Mouse (Mus musculus): ENCODE measurements around the gene Emilin3. TPM values are rescaled to one million over a fixed set of nuclear protein-coding genes. Genes with fewer than 3 reads are reported as not detected.
A peak's percentile ranks its signal among the peaks of the same experiment; 100 is the strongest.

Gene Emilin3
- total RNA-seq, 2 experiments from 2014 or later: 0.36 to 0.44 TPM

- intact Hi-C loops (cut with DNase I): no loop called here
- DNase-seq: no peak
Observed at GRCm38 (mm10) chr2:160917313-160917712, 5.2 kb upstream of the Emilin3 start.

DNA sequence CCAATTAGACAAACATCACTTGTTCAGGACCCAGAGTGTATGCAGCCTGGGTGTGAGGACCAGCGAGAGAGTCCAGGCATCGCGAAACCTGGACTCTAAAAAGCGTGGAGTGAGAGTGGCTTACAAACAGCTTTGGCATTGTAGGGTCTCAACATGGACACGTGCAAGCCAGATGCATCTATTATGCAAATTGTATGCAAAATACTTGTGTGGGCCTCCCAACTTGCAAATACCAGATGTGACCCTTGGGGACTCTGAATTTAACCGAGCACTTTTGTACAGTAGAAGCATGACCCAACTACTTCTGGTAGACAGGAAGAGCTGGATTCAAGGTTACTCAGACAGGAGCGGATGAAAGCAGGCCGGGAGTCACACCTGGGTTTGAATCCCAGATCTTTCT is 4.6 kb upstream of the Emilin3 start:
- intact Hi-C loops (cut with DNase I): no loop called here
- no peak for DNase-seq

- intact Hi-C loops (cut with DNase I): no loop called here
- DNase-seq: no peak
Observed at GRCm38 (mm10) chr2:160915821-160916610, 3.9 kb upstream of the Emilin3 start.

GRCm38 (mm10) chr2:160914656-160915055 is 2.5 kb upstream of the Emilin3 start:
- no peak for DNase-seq
- intact Hi-C loops (cut with DNase I): loop anchor here (5.0 kb wide), 1 partner anchor 1417 kb away; no protein-coding TSS in a partner anchor

GRCm38 (mm10) chr2:160911558-160912201 is 448 bp downstream of the Emilin3 start:
- DNase-seq: no peak
- intact Hi-C loops (cut with DNase I): loop anchor here (5.0 kb wide), 1 partner anchor 1414 kb away; no protein-coding TSS in a partner anchor

DNA sequence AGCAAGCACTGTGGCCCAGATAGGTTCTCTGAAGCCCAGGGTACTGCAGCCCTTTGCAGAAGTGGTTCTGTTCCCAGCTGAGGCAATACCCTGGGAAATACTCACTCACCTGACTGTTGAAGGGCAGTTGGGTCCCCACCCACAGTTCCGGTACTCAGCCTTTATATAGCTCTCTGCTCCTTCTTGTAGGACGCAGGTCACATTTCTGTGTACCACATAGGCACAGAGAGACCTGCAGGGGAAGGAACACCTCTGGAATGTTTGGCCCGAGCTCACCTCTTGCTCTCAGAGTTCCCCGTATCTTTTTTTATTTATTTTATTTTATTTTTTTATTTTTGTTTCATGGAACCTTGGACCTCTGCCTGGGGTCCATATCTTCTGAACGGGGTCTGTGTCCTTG is 1.5 kb downstream of the Emilin3 start:
- no peak for DNase-seq
- intact Hi-C loops (cut with DNase I): loop anchor here (5.0 kb wide), 1 partner anchor 1413 kb away; no protein-coding TSS in a partner anchor

GRCm38 (mm10) chr2:160908607-160909006 is 3.5 kb downstream of the Emilin3 start:
- intact Hi-C loops (cut with DNase I): no loop called here
- DNase-seq: no peak

- intact Hi-C loops (cut with DNase I): no loop called here
Observed at GRCm38 (mm10) chr2:160906101-160906500, 6.0 kb downstream of the Emilin3 start.

GRCm38 (mm10) chr2:160905301-160905700 is 6.8 kb downstream of the Emilin3 start:
- no peak for DNase-seq

More at GRCm38 (mm10) chr2:160906101-160906500, 6.0 kb downstream of the Emilin3 start:
- DNase-seq: no peak

DNA sequence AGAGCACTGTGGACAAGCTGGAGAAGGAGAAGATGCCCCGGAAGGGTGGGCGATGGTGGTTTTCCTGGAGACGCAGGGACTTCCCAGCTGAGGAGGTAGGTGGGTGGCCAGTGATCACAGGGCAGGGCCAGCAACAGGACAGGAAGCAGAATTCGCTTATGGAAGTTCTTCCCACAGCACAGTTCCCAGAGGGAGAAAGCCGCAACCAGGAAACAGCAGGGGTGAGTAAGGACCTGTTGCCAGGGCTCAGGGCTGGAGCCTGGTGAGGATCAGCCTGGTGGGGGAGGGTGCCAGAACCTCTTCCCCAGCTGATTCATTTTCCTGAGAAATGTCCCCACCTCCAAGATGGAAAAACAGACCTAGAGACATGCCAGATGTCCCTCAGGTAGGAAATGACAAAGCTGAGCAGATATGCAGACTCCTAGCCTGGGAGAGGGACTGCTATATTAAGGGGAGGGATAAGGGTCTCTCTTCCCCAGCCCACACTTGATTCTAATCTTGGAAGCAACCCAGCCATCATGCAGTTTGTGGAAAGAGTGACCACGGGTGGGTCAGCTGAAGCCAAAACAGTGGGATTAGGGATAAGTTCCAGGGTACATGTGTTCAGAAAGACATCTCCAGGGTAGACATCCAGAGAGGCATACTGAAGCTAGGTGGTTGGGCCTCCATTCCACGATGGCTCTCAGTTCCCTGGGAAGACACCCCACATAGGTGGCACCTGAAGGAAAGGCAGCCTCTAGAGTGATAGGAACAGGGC is 10.3 kb downstream of the Emilin3 start:
- DNase-seq: peak in 1 of 2 experiments; percentile 10
- intact Hi-C loops (cut with DNase I): no loop called here

More at GRCm38 (mm10) chr2:160905301-160905700, 6.8 kb downstream of the Emilin3 start:
- intact Hi-C loops (cut with DNase I): no loop called here

- peak in 1 of 2 experiments; percentile 13 for DNase-seq
Observed at GRCm38 (mm10) chr2:160891697-160892096, 20.4 kb downstream of the Emilin3 start.

DNA sequence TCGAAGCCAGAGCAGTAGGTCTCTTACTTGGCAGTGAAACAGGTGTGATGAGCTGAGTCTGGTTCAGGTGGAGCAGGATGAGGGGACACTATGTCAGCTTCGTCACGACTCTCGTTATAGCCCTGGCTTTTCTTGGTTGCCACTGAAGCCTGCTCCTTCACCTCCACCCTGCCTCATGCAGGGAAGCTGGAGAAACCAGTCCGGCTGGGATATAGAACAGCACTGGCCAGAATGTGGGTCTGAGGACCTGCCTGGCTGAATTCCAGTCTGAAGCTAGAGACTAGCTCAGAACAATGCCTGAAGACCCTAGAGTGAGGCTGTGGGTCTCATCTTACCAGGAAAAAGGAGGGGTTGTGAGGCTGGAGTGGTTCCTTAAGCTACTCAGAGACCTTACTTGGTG is 21.1 kb downstream of the Emilin3 start:
- DNase-seq: peak in 1 of 2 experiments; percentile 6
- intact Hi-C loops (cut with DNase I): no loop called here

More at GRCm38 (mm10) chr2:160891697-160892096, 20.4 kb downstream of the Emilin3 start:
- intact Hi-C loops (cut with DNase I): no loop called here

DNA sequence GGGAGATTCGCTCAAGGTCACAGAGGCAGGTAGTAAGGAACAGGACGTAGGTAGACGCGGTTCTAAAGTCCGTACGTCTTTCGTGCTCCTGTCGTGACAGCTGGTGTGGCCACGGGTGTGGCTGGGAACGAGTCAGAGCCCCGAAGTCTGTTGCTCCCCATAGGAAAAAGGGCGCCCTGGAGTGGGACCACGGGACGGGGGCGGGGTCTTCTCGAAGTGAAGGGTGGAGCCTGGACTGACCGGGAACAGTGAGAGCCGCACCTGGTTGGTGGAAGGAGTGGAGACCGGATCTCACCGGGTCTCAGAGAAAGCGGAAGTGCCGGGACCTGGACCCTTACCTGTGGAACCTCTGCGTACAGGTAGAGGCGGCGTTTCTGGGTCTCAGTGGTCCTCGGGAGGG is 24.3 kb downstream of the Emilin3 start:
- intact Hi-C loops (cut with DNase I): loop anchor here (1.0 to 5.0 kb wide), 3 partner anchors 126 to 285 kb away; no protein-coding TSS in a partner anchor
- DNase-seq: peak in 1 of 2 experiments; percentile 15

DNA sequence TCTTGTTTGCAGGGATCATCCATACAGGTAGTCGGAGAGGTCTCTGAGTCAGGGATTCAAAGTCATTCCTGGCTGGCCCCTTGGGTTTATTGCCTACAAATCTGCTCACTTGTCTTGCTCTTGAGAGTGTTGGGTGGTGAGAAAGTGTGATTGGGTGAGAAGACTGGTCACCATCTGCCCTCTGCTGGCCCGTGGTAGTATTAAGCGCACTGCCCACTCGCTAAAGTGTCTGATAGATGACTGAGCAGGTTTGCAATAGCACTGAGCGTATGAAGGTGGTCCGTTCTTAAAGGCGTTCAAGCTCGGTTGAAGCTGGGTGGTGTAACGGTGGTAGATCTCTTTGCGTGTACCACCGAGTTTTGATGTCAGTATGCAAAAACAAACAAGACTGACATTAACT is 24.8 kb downstream of the Emilin3 start:
- intact Hi-C loops (cut with DNase I): loop anchor here (1.0 to 5.0 kb wide), 3 partner anchors 125 to 284 kb away; no protein-coding TSS in a partner anchor
- DNase-seq: peak; percentile 68 to 79

DNA sequence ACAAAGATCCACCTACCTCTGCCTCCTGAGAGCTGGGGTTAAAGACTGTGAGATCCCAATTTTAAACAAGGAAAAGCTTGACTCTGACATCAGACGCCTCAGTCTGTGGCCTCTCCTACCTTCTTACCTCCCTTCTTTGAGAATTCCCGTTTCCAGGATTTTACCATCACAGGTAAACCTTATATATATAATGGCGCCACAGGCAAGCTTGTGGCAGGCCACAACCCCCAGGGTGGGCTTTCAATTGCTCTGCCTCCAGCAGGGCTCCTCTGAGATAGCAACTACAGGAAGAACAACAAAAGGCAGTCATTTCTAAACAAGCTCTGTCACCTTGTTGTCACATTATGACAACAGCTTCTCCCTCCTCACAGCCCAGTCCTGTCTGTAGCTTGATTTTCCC is 25.9 kb downstream of the Emilin3 start:
- DNase-seq: peak in 1 of 2 experiments; percentile 7
- intact Hi-C loops (cut with DNase I): loop anchor here (2.0 to 5.0 kb wide), 2 partner anchors 169 to 283 kb away; no protein-coding TSS in a partner anchor

GRCm38 (mm10) chr2:160884830-160885229 is 27.3 kb downstream of the Emilin3 start:
- intact Hi-C loops (cut with DNase I): loop anchor here (5.0 kb wide), 1 partner anchor 168 kb away; no protein-coding TSS in a partner anchor
- peak; percentile 44 to 45 for DNase-seq

DNA sequence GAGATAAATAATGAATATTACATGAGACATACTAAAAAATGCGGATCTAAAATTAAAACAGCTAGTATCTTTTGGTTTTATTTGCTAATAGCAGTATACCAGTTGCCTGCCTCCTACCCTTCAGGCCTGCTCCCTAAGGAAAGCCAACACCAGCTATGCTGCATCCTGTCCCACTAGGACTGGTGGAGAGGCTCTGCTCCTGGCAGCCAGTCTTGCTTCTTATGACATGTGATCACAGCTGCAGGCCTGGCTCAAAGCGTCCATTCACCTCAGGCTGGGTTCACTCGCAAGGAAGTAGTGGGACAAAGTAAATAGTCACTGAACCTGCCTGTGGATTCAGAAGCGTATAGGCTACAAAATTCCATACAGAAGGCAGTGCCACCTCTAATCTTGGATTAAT is 28.2 kb downstream of the Emilin3 start:
- DNase-seq: peak; percentile 65 to 74
- intact Hi-C loops (cut with DNase I): no loop called here

DNA sequence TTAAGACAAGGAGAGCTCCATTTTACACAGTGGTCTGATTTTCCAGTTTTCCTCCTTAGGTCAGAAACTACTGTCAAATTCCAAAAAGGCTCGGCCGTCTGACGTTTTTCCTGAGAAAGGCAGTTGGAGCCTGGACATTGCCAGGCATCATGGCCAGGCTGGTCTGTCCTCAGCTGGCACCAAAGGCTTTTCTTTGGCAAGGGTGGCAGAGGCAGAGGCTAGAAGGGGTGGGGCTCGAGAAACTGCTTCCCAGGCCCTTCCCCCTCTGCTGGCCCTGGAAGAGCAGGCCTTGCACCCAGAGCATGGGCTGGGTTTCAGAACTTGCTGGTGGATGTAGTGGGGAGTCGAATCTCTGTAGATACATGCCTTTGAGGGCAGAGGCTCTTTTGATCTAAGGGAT is 29.7 kb downstream of the Emilin3 start:
- intact Hi-C loops (cut with DNase I): no loop called here
- DNase-seq: peak; percentile 32 to 44

DNA sequence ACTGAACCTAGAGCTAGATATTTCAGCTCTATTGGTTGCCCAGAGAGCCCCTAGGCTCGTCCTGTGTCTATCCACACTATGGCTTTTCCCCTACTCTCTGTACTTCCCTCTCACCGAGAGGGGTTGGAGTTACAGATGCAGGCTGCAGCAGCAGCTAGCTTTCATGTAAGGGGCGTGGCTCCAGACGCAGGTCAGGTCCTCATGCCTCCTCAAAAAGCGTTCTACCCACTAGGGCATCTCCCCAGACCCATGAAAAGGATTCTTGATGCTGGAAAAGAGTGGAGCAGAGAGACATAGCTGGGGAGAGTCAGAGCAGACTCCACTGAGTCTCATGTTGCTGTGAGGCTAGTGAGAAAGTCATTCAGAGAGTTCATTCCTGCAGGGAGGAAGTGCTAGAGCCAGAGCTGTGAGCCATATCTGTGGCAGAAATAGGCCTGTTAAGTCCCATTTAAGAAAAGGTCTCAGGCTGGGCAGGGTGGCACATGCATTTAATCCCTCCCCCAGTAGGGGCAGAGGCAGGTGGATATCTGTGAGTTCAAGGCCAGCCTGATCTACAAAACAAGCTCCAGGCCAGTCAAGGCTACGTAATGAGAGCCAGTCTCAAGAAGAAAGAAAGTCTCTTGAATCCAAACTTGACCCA is 30.5 kb downstream of the Emilin3 start:
- intact Hi-C loops (cut with DNase I): no loop called here
- DNase-seq: no peak

All from gastrocnemius, postnatal 36 days (tissue).